Mouse (Mus musculus): ENCODE data around the gene Cald1.

Gene Cald1
- long read RNA-seq, experiment 1, full-length matches to known transcripts, result 5 of 63 reads
- long read RNA-seq, experiment 1, partial matches to known transcripts, result 53 of 63 reads
- long read RNA-seq, experiment 1, other reads (novel, unspliced or antisense), result 5 of 63 reads
- long read RNA-seq, experiment 2, full-length matches to known transcripts, result 4 of 113 reads
- long read RNA-seq, experiment 2, partial matches to known transcripts, result 96 of 113 reads
- long read RNA-seq, experiment 2, other reads (novel, unspliced or antisense), result 13 of 113 reads

DNA sequence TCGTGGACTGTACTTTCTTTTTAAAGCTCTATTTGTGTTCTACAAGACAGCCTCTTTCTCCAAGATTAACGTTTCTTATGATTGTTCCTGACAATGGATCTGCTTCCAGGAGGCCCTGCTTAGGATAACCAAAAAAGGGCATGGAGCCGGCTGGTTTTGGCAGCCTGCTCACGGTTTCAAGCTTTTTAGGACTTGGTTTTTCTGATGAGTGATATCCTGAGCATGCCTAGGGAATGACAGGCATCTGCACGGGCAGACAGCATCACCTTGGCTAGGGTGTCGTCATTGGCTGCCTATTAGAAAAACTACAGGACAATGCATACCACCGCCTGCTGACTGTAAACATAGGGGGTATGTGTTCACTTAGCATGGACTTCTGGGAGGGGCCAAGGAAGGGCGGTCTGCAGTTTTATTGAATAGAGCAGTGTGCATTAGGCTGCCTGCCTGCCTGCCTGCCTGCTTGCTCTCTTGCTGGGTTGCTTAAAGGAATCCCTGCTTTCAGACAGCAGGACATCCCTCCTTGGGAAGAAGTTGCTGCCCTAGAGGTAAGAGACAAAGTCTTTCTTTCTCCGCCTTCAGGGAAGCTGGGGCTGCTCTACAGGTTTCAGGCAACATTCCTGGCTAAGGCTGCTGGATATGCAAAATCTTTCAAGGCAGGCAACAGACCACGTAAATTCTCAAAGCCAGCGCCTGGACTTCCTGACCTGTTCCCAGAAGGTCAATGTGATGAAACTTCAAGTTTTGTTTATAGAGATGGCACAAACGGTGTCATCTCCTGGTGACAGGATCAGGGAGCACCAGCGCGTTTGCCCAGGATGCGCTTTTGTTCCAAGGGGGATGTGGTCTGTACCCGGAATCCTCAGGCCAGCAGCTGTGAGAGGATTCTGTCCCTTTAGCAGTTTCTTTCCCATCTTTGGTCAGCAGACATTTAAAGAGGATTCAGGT lies at the start of gene Cald1:
Gene Cald1, plus strand, starts transcription at position 380 of the 945 bp plus-strand sequence.
- intact Hi-C loops (cut with DNase I), result no loop called here

DNA sequence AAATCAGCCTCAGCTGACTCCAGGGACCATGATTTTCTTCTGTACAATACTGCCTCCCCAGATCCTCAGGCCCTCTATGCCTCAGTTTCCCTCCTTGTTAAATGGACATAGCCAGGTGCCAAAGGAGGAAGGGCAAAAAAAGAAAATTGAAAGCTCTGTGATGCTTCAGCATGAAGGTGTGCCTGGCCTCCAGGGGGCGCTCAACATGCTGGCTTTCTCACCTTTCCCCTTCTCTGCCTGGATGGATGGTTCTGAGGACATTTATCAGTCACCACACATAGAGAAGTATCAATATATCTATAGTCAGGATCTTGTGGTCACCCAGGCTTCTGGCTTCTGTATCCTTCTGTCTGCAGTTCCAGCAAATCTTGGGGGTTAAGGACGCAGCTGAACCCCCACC lies 49.3 kb upstream of the Cald1 start:
- intact Hi-C loops (cut with DNase I), result loop anchor here (2.0 kb wide), 1 partner anchor 210 kb away; no protein-coding TSS in a partner anchor

DNA sequence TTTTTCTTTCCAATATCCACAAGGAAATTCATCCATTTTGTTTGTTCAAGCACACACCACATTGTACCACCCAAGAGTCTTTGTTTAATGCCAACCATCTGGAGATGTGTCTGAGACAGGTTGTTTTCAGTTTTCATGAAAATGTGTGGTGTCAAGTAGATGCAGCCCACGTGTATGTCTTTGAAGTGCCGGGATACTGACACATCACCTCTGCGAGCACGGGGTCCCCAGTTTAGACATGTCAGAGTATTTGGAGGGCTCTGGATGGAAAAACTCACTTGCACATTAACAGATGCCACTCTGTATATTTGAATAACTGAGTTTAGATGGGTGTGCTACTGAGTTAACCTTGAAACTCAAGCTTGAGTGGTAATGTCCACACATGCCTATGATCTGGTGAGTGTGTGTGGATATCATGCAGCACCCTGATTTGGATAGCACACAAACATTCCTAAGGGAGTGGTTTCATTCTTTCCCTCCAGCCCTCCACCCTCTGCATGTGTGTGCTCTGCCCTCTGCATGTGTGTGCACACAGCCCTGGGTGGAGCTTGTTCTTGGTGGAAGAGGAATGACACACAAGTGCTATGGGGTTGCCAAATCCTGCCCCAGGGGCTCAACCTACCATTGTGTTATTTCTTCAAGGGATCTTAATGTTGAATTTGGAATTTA lies 45.7 kb upstream of the Cald1 start:
- intact Hi-C loops (cut with DNase I), result no loop called here

DNA sequence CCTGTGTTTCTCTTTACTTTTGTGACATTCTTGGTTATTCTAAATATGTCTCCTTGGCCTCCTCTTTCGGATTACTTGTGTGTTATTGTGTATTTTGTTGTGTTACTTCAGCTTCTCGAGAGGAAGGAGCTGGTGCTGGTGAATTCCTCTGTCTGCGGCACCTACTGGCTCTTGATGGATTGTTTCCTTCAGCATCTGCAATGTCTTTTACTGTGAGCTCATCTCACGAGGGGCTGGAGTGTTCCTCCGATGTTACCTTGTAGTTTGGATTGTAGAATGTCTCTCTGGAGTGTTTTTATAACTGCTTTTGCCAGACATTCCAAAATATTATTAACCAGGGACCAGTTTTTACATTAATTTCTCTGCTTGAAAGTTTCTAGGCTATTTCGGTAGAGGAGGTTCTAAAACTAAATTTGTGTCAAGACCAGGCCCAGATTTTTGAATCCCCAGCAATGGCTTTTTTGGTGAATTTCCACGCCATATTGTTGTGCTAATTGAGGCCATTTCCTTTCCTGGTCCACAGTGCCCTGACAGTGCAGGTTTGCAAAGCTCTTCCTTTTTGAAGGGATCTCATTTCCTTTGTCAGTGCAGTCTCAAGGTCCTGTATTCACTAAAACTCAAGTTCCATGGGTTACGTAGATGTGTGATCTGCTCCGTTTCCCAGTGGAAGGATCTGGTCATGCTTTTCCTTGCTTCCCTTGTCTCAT lies 43.9 kb upstream of the Cald1 start:
- intact Hi-C loops (cut with DNase I), result no loop called here

DNA sequence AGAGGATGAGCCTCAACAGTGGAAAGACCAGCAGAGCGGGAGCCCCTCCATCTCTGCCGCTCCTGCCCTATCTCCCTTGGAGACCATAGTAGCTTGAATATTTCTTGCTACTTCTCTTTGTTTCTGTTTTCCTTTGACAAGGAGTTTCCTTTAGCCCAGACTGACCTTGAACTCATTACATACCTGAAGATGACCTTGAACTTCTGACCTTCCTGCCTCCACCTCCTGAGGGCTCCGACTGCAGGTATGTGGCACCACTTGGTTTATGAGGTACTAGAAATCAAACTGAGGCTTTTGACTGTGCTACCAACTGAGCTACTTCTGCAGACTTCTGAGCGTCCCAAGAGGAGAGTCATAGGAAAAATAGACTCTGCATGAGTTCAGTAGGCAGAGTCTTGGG lies 38.8 kb upstream of the Cald1 start:
- intact Hi-C loops (cut with DNase I), result no loop called here

DNA sequence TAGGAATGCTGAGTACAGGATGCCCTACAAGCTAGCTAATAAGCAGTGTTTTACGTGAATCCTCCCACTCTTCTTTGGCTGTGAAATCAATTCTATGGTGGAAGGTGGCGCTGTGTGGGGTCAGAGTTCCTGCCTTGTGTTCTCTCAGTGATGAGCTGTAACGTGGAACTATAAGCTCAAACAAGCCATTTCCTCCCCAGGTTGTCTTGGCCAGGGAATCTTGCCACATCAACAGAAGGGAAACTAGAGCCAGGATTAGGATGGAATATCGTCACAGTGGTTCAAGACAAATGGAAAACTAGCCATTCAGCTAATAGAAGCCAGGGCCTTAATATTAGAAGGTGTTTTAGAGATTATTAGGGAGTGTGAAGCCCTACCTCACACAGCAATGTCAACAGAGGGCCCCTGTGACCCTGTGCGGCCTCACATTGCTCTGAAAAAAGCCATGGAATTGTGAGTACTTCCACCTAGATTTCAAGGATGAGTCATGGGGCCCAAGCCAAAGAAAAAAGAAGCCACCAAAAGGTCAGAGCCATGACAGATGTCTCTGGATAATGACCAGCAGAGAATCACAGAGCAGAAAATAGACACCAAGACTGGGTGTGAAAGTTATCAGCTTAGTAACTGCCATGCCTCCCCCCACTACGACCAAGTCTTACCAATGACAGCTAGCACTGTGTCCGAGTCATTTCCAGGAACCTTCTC lies 33.0 kb upstream of the Cald1 start:
- intact Hi-C loops (cut with DNase I), result no loop called here

DNA sequence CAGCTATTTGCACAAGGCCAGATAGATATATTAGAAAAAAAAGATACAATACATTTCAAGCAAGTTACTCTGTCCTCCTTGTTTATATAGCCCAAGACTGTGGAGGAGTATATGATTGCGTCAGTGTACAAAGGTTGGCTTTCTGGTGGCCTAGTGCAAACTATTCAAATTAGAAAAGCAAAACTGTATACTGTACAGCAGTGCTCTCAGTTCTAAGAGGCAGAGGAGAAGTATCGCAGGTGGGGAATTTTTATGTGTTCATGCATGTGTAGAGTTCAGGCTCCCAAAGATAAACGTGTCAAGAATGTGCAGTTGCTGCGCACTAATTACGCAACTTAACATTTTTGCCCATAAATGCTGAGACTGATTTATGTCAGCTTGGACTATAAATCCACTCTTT lies 31.0 kb upstream of the Cald1 start:
- intact Hi-C loops (cut with DNase I), result no loop called here

DNA sequence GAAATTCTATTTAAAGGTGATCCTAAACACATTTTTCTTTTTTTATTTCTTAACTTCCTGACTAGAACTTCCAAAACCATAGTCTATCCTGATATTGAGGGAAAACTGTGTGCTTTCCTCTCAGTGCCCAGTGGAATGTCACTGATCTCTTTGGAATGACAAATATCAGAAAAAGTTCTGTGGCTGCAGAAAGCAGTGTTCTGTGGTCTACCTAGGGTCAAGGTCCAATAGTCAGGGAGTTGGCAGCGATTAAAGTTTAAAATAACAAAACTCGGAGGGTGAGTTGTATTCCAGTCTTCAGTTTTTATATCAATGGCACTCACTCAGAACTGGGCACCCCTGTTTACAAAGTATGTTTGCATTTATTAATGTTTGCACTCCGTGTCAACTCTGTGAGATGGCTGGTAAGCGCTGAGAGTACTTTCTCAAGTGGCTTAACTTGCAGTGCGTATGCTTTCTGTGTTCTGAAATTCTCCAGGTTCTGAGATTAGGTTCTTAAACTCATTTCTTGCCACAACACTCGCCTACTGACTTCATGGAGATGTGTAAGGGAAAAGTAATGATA lies 18.7 kb upstream of the Cald1 start:
- intact Hi-C loops (cut with DNase I), result no loop called here

DNA sequence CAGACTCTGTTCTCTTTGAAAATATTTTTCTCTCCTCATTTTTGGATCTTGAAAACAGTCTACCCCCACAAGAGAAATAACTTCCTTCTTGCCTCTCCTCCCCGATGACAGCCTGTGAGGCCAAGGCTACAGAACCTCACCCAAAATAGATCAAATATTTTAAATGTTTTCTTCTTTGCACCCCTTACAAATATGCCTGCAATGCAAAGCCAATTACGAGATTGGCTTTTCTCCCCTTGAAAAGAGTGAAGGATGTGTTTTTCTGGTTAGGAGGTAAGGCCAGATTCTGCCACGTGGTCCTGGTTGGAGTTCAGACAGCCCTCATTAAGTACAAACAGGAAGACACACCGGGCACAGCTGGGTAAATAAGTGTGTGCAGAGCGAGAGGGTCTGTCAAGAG lies 14.9 kb upstream of the Cald1 start:
- intact Hi-C loops (cut with DNase I), result no loop called here

DNA sequence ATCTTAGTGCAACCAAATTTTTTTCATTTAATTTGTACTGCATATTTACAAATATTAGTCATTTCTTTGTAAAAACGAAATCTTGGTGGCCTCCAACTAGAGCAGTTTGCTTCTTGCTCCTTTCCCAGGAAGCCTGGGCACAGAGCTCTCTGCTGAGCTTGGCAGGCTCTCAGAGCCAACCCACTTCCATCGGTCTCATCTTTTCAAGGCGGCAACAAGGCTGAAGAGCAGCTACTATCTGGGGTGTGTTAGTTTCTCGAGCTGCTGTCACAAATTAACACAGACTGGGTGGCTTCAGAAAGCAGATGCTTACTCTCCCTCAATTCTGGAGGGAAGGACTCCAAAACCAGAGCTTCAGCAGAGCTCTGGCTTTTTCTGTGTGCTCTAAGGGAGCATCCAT lies 10.2 kb upstream of the Cald1 start:
- intact Hi-C loops (cut with DNase I), result no loop called here

DNA sequence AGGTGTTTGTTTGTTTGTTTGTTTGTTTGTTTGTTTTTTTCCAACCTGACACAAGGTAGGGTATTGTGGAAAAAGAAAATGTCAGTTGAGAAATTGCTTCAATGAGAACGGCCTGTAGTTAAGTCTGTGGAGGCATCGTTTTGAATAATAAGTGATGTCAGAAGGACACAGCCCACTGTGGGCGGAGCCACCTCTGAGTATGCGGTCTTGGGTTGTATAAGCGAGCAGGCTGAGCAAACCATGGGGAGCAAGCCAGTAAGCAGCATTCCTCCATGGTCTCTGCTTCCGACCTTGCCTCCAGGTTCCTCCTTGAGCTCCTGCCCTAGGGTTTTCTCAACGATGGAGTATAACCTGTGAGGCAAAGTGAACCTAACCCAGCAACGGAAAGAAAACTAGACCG lies 7.6 kb upstream of the Cald1 start:
- intact Hi-C loops (cut with DNase I), result no loop called here

DNA sequence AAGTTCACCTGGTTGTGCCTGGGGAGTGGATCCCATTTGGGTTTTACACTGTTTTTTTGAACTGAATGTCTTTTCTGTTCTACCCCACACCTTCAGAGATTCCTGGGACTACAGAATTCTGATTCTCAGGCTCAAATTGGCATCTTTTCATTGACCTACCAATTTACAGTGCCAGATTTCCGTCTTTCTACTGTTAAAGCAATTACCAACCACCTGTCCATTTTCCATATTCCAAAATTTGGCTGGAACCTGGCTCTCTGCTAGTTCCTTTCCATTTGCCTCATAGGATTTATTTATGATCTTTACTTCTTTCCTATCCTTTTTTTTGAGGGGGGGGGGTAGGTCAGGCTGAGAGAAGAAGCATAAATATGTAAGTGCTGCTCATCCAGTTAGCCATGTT lies 4.9 kb upstream of the Cald1 start:
- intact Hi-C loops (cut with DNase I), result no loop called here

DNA sequence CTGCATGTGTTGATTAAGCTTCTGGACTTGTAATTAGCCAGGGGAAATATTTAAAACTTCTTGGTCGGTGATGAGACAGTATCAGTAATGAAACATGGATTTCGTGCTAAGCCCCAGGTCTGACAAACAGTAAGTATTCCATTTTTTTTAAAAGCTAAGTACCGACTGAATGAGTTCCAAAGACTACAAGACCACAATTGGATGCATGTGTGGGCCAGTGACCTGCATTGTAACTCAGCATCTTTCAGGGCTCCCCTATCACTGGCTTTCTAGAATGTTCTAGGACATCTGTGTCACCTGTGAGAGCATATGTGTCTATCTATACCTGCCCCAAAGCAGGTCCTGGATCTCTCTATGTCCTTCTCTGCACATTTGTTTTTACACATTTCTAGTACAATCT lies 984 bp upstream of the Cald1 start:
- intact Hi-C loops (cut with DNase I), result no loop called here

DNA sequence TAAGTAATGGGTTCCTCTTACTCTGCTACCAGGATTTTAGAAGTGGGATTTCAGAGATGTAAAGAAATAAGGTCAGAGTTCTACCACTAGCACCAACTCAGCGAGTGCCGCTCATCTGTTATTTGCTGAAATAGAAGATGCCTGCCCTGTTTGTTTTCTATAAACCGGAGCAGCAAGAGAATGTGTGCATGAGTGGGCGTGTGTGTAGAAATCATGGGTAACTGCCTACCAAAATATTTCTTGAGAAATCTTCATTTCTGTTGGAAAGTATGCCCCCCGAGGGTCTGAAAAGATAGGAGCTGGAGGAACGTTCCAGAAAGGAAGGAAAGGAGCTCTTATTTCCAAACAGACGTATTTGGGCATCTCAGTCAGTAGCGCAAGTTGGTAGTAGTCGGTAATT lies 871 bp downstream of the Cald1 start:
- intact Hi-C loops (cut with DNase I), result no loop called here

DNA sequence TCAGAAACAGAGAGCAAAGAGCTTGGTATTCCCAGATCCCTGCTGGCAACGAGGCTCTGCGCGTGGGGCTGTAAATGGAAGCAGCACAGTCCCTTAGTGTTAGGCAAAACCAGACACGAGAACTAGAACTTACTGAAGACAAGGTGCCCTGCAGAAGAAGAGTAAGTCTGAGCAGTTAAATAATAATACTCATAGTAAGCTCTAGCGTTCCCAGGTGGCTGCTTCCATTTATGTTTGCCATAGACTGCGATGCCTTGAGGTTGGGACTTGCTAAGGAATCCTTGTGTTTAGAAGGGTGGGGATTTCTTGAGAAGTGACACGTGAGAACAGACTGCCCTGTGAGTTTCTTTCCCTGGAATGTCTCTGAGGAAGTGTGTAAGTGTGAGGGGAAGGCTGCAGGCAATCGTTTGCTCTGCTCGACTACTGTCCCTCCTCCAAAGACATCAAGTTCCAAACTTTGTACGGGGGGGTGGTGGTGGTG lies 1.4 kb downstream of the Cald1 start:
- intact Hi-C loops (cut with DNase I), result no loop called here

DNA sequence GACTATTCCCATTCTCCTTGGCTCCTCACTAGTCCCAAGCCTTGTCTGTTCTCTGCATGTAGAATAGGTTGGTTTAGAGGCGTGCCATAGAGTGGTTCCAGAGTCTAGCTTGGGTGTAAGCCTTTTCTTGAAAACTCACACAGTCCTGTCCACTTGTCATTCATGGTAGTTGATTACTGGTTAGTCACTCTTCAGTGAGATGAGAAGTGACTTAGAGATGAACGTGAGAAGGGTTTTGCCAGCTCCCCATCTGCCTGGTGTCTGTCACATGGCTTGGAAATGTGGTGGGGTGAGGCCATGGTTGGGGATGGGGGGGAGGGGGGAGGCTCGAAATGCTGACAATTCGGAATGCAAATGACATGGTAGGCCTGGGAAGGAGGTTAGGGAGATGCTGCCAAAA lies 2.5 kb downstream of the Cald1 start:
- intact Hi-C loops (cut with DNase I), result no loop called here

DNA sequence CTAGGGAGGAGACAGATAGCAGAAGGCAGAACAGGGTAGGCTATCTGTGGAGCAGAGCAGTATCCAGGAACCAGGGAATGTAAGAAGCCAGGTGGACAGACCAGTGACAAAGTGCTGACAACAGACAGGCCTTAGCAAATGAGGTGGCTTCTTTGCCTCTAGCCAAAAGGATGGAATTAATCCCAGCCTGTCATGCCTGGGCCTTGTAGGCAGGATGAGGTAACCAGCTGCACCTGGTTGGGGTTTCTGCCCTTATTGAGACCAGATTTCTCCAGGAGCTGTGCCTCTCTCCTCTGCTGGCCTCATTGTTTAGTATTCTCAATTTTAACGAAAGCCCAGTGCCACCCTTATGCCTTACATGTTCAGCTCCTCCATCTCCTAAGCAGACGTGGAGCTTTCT lies 3.8 kb downstream of the Cald1 start:
- intact Hi-C loops (cut with DNase I), result no loop called here

DNA sequence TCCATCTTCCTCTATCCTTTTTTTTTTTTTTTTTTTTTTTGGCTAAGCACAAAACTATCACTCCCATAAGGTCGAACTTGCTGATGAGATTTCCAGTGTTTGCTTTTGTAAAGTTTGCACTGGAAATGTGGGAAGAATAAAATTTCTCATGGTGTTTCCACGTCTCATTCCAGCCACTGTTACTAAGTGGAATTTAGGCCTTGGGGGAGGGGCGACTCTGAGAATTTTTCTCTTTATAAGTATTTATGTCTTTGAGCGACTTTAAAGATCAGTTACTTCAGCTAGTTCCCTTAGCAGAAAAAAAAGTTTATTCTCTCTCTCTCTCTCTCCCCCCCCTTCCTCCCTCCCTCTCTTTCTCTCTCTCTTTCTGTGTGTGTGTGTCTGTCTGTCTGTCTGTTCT lies 8.1 kb downstream of the Cald1 start:
- intact Hi-C loops (cut with DNase I), result no loop called here

DNA sequence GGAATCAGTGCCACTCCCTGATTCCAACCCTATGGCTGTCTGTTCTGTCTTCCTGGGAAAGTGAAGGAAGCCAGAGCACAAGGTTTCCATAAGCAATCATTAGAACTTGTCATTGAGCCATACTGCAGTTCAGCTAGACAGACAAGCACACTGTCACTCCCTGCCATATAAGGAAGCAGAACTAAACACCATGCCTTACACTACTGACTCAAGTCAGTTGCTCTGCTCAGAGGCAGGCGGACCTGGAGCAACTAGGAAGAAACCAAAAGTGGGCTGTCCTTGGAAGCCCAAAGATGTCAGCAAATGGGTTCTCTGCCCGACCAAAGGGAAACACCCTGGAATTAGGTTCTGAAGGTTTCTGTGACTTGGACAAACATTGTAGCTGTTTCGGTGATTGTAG lies 10.3 kb downstream of the Cald1 start:
- intact Hi-C loops (cut with DNase I), result no loop called here
